Mouse (Mus musculus) ES-Bruce4 (cell line): Measurements from ENCODE around the gene B3gat3.

ENCODE experiments used
- CTCF ChIP-seq: IDR thresholded peaks from one replicate; pipeline ENCODE4 v1.8.1; 2011; ENCODE audit warnings: low read depth, low read length
- POLR2A ChIP-seq: IDR thresholded peaks from one replicate; pipeline ENCODE4 v1.8.1; 2011; ENCODE audit warnings: low read length; ENCODE audit not compliant: insufficient read depth

GRCm38 (mm10) chr19:8870838-8871237 is 49.3 kb upstream of the B3gat3 start:
- TF ChIP-seq CTCF (no peak), POLR2A (no peak)
